Mouse (Mus musculus) kidney, postnatal 4 days (tissue): ENCODE results near the gene Nln.
A peak's percentile ranks its signal among the peaks of the same experiment; 100 is the strongest.

ENCODE experiments used
- DNase-seq, 2 experiments: peaks; one replicate each; pipeline ENCODE4 v3.0.0; 2021; ENCODE audit warnings: mixed read lengths in 2 of 2

Nln gene

DNA sequence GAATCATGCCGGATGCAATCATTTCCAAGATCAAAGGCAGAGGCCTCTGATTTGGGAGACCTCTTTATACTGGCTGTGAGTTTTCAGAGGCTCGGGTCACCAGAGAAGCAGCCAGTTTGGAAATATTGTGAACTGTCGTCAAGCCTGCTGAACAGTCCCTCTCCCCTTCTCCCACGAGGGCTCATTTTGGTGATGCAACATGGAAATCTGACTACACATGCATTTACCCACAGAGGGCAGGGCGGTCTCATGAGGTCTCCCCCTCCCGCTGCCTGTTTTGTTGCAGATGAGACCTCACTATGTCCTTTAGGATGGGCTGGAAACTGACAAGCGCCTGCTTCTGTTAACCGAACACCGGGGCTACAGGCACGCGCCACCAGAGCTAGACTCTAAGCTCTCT is 95.4 kb downstream of the Nln start:
- DNase-seq = no peak

DNA sequence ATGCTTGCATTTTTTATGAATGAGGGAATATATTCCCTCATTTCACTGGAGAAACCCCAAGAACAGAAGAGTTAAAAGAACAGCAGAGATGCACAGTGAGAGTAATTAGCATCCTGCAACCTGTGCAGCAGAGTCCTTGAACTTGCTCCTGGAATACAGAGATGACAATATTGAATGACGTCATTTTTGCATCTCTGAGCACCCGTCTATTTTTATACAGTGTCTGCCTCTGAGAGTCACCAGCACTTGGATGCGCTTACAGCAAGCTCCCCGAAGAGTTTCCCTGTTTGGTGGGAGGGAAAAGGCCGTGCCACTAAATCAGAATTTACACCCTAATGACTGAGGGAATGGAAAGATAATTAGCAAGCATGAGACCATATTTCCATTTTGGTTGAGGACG is 96.0 kb downstream of the Nln start:
- DNase-seq = no peak

DNA sequence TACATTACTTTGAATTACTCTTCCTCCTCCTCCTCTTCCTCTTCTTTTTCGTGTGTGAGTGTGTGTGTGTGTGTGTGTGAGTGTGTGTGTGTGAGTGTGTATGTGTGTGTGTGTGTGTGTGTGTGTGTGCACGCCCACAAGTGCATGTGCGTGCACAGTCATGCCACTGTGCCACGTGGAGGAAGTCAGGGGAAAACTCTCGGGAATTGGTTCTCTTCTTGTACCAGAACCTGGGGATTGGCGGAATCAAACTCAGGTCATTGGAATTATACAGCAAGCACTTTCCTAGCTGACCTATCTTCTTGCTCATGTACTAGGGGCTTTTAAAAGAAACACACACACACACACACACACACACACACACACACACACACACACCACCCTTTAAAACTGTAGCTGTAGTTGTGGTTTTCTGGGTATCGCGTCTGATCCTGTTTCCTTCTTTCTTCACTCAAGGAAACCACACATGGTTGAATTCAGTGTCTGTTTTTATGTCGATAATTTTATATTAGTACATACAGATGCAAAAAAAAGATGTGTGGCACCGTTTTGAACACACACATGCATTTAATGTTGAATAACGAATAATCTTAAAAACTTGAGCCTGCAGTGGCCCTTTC is 97.1 kb downstream of the Nln start:
- DNase-seq = no peak

- DNase-seq = no peak
Observed at GRCm38 (mm10) chr13:104011289-104011688, 98.1 kb downstream of the Nln start.

- DNase-seq = no peak
Observed at GRCm38 (mm10) chr13:104005231-104005845, 104.1 kb downstream of the Nln start.

DNA sequence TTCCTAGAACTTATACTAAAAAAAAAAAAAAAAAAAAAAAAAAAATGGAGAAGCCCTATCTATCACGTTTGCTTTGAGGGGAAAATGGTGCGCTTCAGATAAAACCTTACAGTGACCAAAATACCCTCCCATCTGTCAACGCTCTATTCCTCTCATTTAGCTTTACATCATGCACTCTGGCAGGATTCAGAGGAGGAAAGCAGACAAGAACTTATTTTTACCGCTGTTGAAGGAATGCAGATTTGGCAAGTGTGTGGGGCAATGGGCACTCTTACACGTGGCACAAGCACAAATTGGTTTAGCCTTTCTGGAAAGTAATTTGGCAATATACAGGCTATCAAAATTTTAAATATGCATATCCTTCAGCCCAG is 115.3 kb downstream of the Nln start:
- DNase-seq = no peak

GRCm38 (mm10) chr13:103993142-103994084 is 116.0 kb downstream of the Nln start:
- no peak for DNase-seq

DNA sequence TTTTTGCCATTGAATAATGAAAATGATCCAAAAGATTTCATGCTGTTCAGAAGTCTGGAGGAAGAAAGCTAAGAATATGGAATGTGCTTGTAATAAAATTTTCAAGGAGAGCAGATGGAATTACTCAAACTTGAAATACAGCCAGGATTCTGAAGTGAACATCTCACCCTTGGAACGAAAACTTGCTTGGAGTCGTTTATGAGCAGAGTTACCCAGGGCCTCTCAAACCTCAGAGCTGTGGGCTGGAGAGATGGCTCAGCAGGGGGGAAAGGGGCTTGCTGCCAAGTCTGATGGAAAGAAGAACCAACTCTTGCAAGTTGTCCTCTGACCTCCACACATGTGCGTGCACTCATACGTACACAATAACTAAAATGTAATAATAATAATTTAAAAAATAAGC is 122.8 kb downstream of the Nln start:
- peak; percentile 64 to 69 for DNase-seq

- DNase-seq = peak; percentile 50 to 64
Observed at GRCm38 (mm10) chr13:103985510-103986278, 123.7 kb downstream of the Nln start.

- DNase-seq = no peak
Observed at GRCm38 (mm10) chr13:103982376-103982775, 127.0 kb downstream of the Nln start.

GRCm38 (mm10) chr13:103980414-103980813 is 129.0 kb downstream of the Nln start:
- no peak for DNase-seq

GRCm38 (mm10) chr13:103978286-103978866 is 131.0 kb downstream of the Nln start:
- DNase-seq = peak in 1 of 2 experiments; percentile 46

DNA sequence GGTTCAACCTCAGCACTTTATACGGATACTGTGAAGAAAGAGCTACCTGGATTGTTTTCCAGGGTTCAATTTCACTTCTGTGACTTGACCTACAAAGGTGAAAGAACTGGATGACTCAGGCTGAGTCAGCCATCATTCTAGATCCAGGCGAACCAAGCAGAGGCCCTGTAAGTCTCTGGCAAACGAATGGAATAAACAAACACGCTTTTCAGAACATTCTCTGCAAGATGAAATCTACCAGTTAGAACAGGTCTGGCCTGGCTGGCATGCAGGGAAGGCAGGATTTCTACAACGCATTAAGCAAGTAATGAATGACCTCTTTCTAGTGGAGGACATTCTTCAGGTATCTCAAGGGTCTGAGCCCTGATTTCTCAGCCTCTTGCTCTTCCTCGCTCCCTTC is 131.6 kb downstream of the Nln start:
- DNase-seq = peak in 1 of 2 experiments; percentile 35

DNA sequence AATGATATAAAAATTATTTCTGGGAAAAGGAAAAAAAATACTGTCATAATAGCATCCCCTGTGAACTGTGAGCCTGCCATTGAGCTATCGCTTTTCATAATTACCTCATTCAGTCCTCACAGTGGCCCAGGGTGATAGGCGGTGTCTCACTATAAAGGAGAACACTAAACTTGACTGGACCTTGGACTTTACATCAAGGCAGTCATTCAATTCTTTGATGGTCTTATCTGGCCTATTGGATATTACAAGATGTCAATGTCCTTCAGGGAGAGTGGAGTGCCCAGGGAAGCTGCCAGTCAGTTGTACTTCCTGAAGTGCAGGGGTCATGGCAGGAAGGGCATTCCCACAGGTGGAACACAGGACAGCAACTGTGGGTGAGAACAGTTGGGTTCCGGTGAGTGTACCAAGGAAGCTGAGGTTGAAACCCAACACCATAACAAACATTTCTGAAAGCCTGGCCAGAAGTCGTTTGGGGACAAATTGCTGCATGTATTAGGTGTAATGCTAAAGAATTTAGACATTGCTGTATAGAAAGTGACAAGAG is 133.2 kb downstream of the Nln start:
- no peak for DNase-seq

GRCm38 (mm10) chr13:103975101-103975500 is 134.3 kb downstream of the Nln start:
- peak; percentile 46 to 58 for DNase-seq

GRCm38 (mm10) chr13:103973977-103974376 is 135.4 kb downstream of the Nln start:
- DNase-seq = no peak
